Mouse (Mus musculus): ENCODE results near the gene Usp2. TPM values are rescaled to one million over a fixed set of nuclear protein-coding genes. Genes with fewer than 3 reads are reported as not detected.

Usp2 gene
- total RNA-seq, 2 experiments from 2014 or later = 71.9 to 87.1 TPM

- DNase-seq (ENCODE audit: low spot score in 2 of 2) = peak; percentile 81 to 90
- intact Hi-C loops (cut with DNase I) = no loop called here
These were observed 17.9 kb downstream of the Usp2 start for GRCm38 (mm10) chr9:44084659-44085229.

- intact Hi-C loops (cut with DNase I) = no loop called here
- DNase-seq (ENCODE audit: low spot score in 2 of 2) = no peak
These were observed 18.5 kb downstream of the Usp2 start for GRCm38 (mm10) chr9:44085276-44085675.

GRCm38 (mm10) chr9:44085741-44086665, 19.2 kb downstream of the Usp2 start:
- intact Hi-C loops (cut with DNase I) = no loop called here
- peak; percentile 58 to 78 for DNase-seq (ENCODE audit: low spot score in 2 of 2)

GRCm38 (mm10) chr9:44086960-44087359, 20.1 kb downstream of the Usp2 start:
- no peak for DNase-seq (ENCODE audit: low spot score in 2 of 2)
- intact Hi-C loops (cut with DNase I) = no loop called here

GRCm38 (mm10) chr9:44087761-44088455, 21.1 kb downstream of the Usp2 start:
- intact Hi-C loops (cut with DNase I) = no loop called here
- peak; percentile 71 to 82 for DNase-seq (ENCODE audit: low spot score in 2 of 2)

- no peak for DNase-seq (ENCODE audit: low spot score in 2 of 2)
These were observed 22.2 kb downstream of the Usp2 start for GRCm38 (mm10) chr9:44088877-44089608.

GRCm38 (mm10) chr9:44093612-44094503, 27.0 kb downstream of the Usp2 start:
- peak; percentile 80 to 83 for DNase-seq (ENCODE audit: low spot score in 2 of 2)
- intact Hi-C loops (cut with DNase I) = no loop called here

More at GRCm38 (mm10) chr9:44088877-44089608, 22.2 kb downstream of the Usp2 start:
- intact Hi-C loops (cut with DNase I) = no loop called here

- DNase-seq (ENCODE audit: low spot score in 2 of 2) = no peak
- intact Hi-C loops (cut with DNase I) = no loop called here
These were observed 27.9 kb downstream of the Usp2 start for GRCm38 (mm10) chr9:44094737-44095136.

GRCm38 (mm10) chr9:44095781-44096180, 29.0 kb downstream of the Usp2 start:
- intact Hi-C loops (cut with DNase I) = no loop called here
- DNase-seq (ENCODE audit: low spot score in 2 of 2) = no peak

- DNase-seq (ENCODE audit: low spot score in 2 of 2) = peak; percentile 59 to 71
- intact Hi-C loops (cut with DNase I) = no loop called here
These were observed 29.7 kb downstream of the Usp2 start for GRCm38 (mm10) chr9:44096536-44096935.

- intact Hi-C loops (cut with DNase I) = no loop called here
- DNase-seq (ENCODE audit: low spot score in 2 of 2) = no peak
These were observed 34.7 kb downstream of the Usp2 start, which contains the start of gene Mfrp for GRCm38 (mm10) chr9:44101490-44101889. Mfrp (plus strand) TSS chr9:44101729.

- intact Hi-C loops (cut with DNase I) = loop anchor here (5.0 kb wide), 2 partner anchors 38 to 118 kb away; partner anchors contain the start of gene Usp2
- DNase-seq (ENCODE audit: low spot score in 2 of 2) = no peak
These were observed 38.1 kb downstream of the Usp2 start for GRCm38 (mm10) chr9:44104881-44105280.

GRCm38 (mm10) chr9:44105781-44106180, 39.0 kb downstream of the Usp2 start:
- intact Hi-C loops (cut with DNase I) = loop anchor here (5.0 kb wide), 2 partner anchors 38 to 118 kb away; partner anchors contain the start of gene Usp2
- DNase-seq (ENCODE audit: low spot score in 2 of 2) = no peak

- no peak for DNase-seq (ENCODE audit: low spot score in 2 of 2)
- intact Hi-C loops (cut with DNase I) = loop anchor here (5.0 kb wide), 2 partner anchors 39 to 119 kb away; partner anchors contain the start of gene Usp2
These were observed 39.4 kb downstream of the Usp2 start for GRCm38 (mm10) chr9:44106182-44106581.

GRCm38 (mm10) chr9:44106596-44106995, 39.8 kb downstream of the Usp2 start:
- DNase-seq (ENCODE audit: low spot score in 2 of 2) = no peak
- intact Hi-C loops (cut with DNase I) = loop anchor here (5.0 kb wide), 2 partner anchors 39 to 119 kb away; partner anchors contain the start of gene Usp2

GRCm38 (mm10) chr9:44107110-44107509, 40.3 kb downstream of the Usp2 start, which contains the start of gene C1qtnf5:
C1qtnf5 (plus strand) TSS chr9:44107245.
- intact Hi-C loops (cut with DNase I) = loop anchor here (5.0 kb wide), 2 partner anchors 40 to 120 kb away; partner anchors contain the start of gene Usp2
- peak; percentile 72 to 79 for DNase-seq (ENCODE audit: low spot score in 2 of 2)

GRCm38 (mm10) chr9:44107557-44108179, 40.8 kb downstream of the Usp2 start:
- intact Hi-C loops (cut with DNase I) = loop anchor here (5.0 kb wide), 2 partner anchors 40 to 120 kb away; partner anchors contain the start of gene Usp2
- no peak for DNase-seq (ENCODE audit: low spot score in 2 of 2)

Measured in left cerebral cortex, postnatal 14 days (tissue).